Mouse (Mus musculus): ENCODE measurements around the gene Defb36.

The Defb36 gene

GRCm38 (mm10) chr2:152604057-152604456 is at the start of gene Defb36:
Gene Defb36, plus strand, starts transcription at chr2:152604327.
- no peak for DNase-seq (ENCODE audit: low read depth, low spot score)

GRCm38 (mm10) chr2:152556655-152557054 is 47.5 kb upstream of the Defb36 start:
- no peak for DNase-seq (ENCODE audit: low read depth, low spot score)

- no peak for DNase-seq (ENCODE audit: low read depth, low spot score)
Measured at GRCm38 (mm10) chr2:152569038-152569437, 35.1 kb upstream of the Defb36 start, which contains the start of gene Gm17416. Gene Gm17416, plus strand, starts transcription at chr2:152569338.

GRCm38 (mm10) chr2:152569881-152570280 is 34.2 kb upstream of the Defb36 start:
- DNase-seq (ENCODE audit: low read depth, low spot score): no peak

GRCm38 (mm10) chr2:152570313-152570712 is 33.8 kb upstream of the Defb36 start:
- no peak for DNase-seq (ENCODE audit: low read depth, low spot score)

- no peak for DNase-seq (ENCODE audit: low read depth, low spot score)
Measured at GRCm38 (mm10) chr2:152572114-152572794, 31.9 kb upstream of the Defb36 start, which contains the start of gene Defb21. Gene Defb21, plus strand, starts transcription at chr2:152572744.

GRCm38 (mm10) chr2:152573484-152573883 is 30.6 kb upstream of the Defb36 start:
- DNase-seq (ENCODE audit: low read depth, low spot score): no peak

GRCm38 (mm10) chr2:152580107-152580506 is 24.0 kb upstream of the Defb36 start, which contains the start of gene Defb19:
Gene Defb19, minus strand, starts transcription at chr2:152580312.
- DNase-seq (ENCODE audit: low read depth, low spot score): no peak

GRCm38 (mm10) chr2:152580612-152581011 is 23.5 kb upstream of the Defb36 start:
- DNase-seq (ENCODE audit: low read depth, low spot score): no peak

GRCm38 (mm10) chr2:152586926-152587560 is 17.1 kb upstream of the Defb36 start:
- DNase-seq (ENCODE audit: low read depth, low spot score): peak; percentile 17

- DNase-seq (ENCODE audit: low read depth, low spot score): no peak
Measured at GRCm38 (mm10) chr2:152588450-152588849, 15.7 kb upstream of the Defb36 start.

- no peak for DNase-seq (ENCODE audit: low read depth, low spot score)
Measured at GRCm38 (mm10) chr2:152589021-152589420, 15.1 kb upstream of the Defb36 start.

GRCm38 (mm10) chr2:152599299-152599698 is 4.8 kb upstream of the Defb36 start, which contains the start of gene Defb45:
Gene Defb45, minus strand, starts transcription at chr2:152599399.
- DNase-seq (ENCODE audit: low read depth, low spot score): no peak

GRCm38 (mm10) chr2:152600076-152600475 is 4.1 kb upstream of the Defb36 start:
- DNase-seq (ENCODE audit: low read depth, low spot score): no peak

GRCm38 (mm10) chr2:152601275-152601960 is 2.7 kb upstream of the Defb36 start:
- DNase-seq (ENCODE audit: low read depth, low spot score): no peak

GRCm38 (mm10) chr2:152607746-152608145 is 3.6 kb downstream of the Defb36 start:
- DNase-seq (ENCODE audit: low read depth, low spot score): no peak

GRCm38 (mm10) chr2:152608719-152609118 is 4.6 kb downstream of the Defb36 start:
- DNase-seq (ENCODE audit: low read depth, low spot score): no peak

- no peak for DNase-seq (ENCODE audit: low read depth, low spot score)
Measured at GRCm38 (mm10) chr2:152612193-152612592, 8.1 kb downstream of the Defb36 start.

GRCm38 (mm10) chr2:152615563-152615962 is 11.4 kb downstream of the Defb36 start:
- peak; percentile 84 for DNase-seq (ENCODE audit: low read depth, low spot score)

GRCm38 (mm10) chr2:152616470-152616869 is 12.3 kb downstream of the Defb36 start:
- no peak for DNase-seq (ENCODE audit: low read depth, low spot score)

- no peak for DNase-seq (ENCODE audit: low read depth, low spot score)
Measured at GRCm38 (mm10) chr2:152617374-152617773, 13.2 kb downstream of the Defb36 start.

- DNase-seq (ENCODE audit: low read depth, low spot score): no peak
Measured at GRCm38 (mm10) chr2:152620367-152621134, 16.4 kb downstream of the Defb36 start.
